Mouse (Mus musculus): ENCODE data around the gene Eya4.

The Eya4 gene

GRCm38 (mm10) chr10:23156866-23157625, 193.5 kb downstream of the Eya4 start:
- DNase-seq (ENCODE audit: low spot score in 2 of 2): no peak

- DNase-seq (ENCODE audit: low spot score in 2 of 2): no peak
Observed at GRCm38 (mm10) chr10:23150401-23150800, 200.2 kb downstream of the Eya4 start.

- DNase-seq (ENCODE audit: low spot score in 2 of 2): no peak
Observed at GRCm38 (mm10) chr10:23144616-23145015, 206.0 kb downstream of the Eya4 start.

GRCm38 (mm10) chr10:23127947-23128346, 222.6 kb downstream of the Eya4 start:
- no peak for DNase-seq (ENCODE audit: low spot score in 2 of 2)

- no peak for DNase-seq (ENCODE audit: low spot score in 2 of 2)
Observed at GRCm38 (mm10) chr10:23127151-23127550, 223.4 kb downstream of the Eya4 start.

- no peak for DNase-seq (ENCODE audit: low spot score in 2 of 2)
Observed at GRCm38 (mm10) chr10:23126529-23126928, 224.1 kb downstream of the Eya4 start.

- no peak for DNase-seq (ENCODE audit: low spot score in 2 of 2)
Observed at GRCm38 (mm10) chr10:23120437-23120836, 230.1 kb downstream of the Eya4 start.

GRCm38 (mm10) chr10:23116786-23117410, 233.7 kb downstream of the Eya4 start:
- DNase-seq (ENCODE audit: low spot score in 2 of 2): peak; percentile 17 to 60

- DNase-seq (ENCODE audit: low spot score in 2 of 2): no peak
Observed at GRCm38 (mm10) chr10:23116063-23116462, 234.5 kb downstream of the Eya4 start.

GRCm38 (mm10) chr10:23115321-23115720, 235.3 kb downstream of the Eya4 start:
- DNase-seq (ENCODE audit: low spot score in 2 of 2): no peak

GRCm38 (mm10) chr10:23108122-23108521, 242.5 kb downstream of the Eya4 start:
- no peak for DNase-seq (ENCODE audit: low spot score in 2 of 2)

GRCm38 (mm10) chr10:23092517-23092916, 258.1 kb downstream of the Eya4 start:
- DNase-seq (ENCODE audit: low spot score in 2 of 2): no peak

GRCm38 (mm10) chr10:23091552-23091951, 259.0 kb downstream of the Eya4 start:
- DNase-seq (ENCODE audit: low spot score in 2 of 2): no peak

GRCm38 (mm10) chr10:23090323-23090722, 260.3 kb downstream of the Eya4 start:
- no peak for DNase-seq (ENCODE audit: low spot score in 2 of 2)

- no peak for DNase-seq (ENCODE audit: low spot score in 2 of 2)
Observed at GRCm38 (mm10) chr10:23089271-23089670, 261.3 kb downstream of the Eya4 start.

- no peak for DNase-seq (ENCODE audit: low spot score in 2 of 2)
Observed at GRCm38 (mm10) chr10:23088764-23089163, 261.8 kb downstream of the Eya4 start.

- peak; percentile 18 to 39 for DNase-seq (ENCODE audit: low spot score in 2 of 2)
Observed at GRCm38 (mm10) chr10:23086352-23087215, 264.0 kb downstream of the Eya4 start.

GRCm38 (mm10) chr10:23081548-23081828, 269.1 kb downstream of the Eya4 start:
- DNase-seq (ENCODE audit: low spot score in 2 of 2): no peak

GRCm38 (mm10) chr10:23080749-23081547, 269.6 kb downstream of the Eya4 start:
- DNase-seq (ENCODE audit: low spot score in 2 of 2): peak; percentile 73 to 89

- DNase-seq (ENCODE audit: low spot score in 2 of 2): peak in 1 of 2 experiments; percentile 41
Observed at GRCm38 (mm10) chr10:23076691-23077385, 273.7 kb downstream of the Eya4 start.

GRCm38 (mm10) chr10:23073431-23073830, 277.2 kb downstream of the Eya4 start:
- no peak for DNase-seq (ENCODE audit: low spot score in 2 of 2)
